Mouse (Mus musculus): ENCODE results near the gene Gm49354. TPM values are rescaled to one million over a fixed set of nuclear protein-coding genes. Genes with fewer than 3 reads are reported as not detected.
A peak's percentile ranks its signal among the peaks of the same experiment; 100 is the strongest.
"Not testable (repeated sequence)": the region's sequence is repeated elsewhere in the genome, so short reads cannot be mapped to it uniquely, and the experiment has no call there.

Gene Gm49354
- not detected for total RNA-seq (2021)
- long read RNA-seq, experiment 1, partial matches to known transcripts = 0 of 1 reads
- long read RNA-seq, experiment 1, other reads (novel, unspliced or antisense) = 1 of 1 reads
- long read RNA-seq, experiment 2, partial matches to known transcripts = 0 of 2 reads
- long read RNA-seq, experiment 2, other reads (novel, unspliced or antisense) = 2 of 2 reads

GRCm38 (mm10) chr13:59782145-59782544, at the start of gene Gm49354:
Gene Gm49354, minus strand, starts transcription at chr13:59782245.
- no peak for DNase-seq

GRCm38 (mm10) chr13:59825966-59826365, 43.9 kb upstream of the Gm49354 start:
- DNase-seq = no peak

- peak; percentile 96 for DNase-seq
These were observed 40.7 kb upstream of the Gm49354 start, which contains the start of gene Tut7 for GRCm38 (mm10) chr13:59822507-59823462. Gene Tut7, minus strand, starts transcription at chr13:59823147.

- no peak for DNase-seq
These were observed 38.8 kb upstream of the Gm49354 start for GRCm38 (mm10) chr13:59820836-59821235.

GRCm38 (mm10) chr13:59820114-59820513, 38.1 kb upstream of the Gm49354 start:
- DNase-seq = peak; percentile 44

- no peak for DNase-seq
These were observed 35.3 kb upstream of the Gm49354 start for GRCm38 (mm10) chr13:59817352-59817751.

- no peak for DNase-seq
These were observed 32.1 kb upstream of the Gm49354 start for GRCm38 (mm10) chr13:59814109-59814591.

- DNase-seq = no peak
These were observed 29.5 kb upstream of the Gm49354 start for GRCm38 (mm10) chr13:59811581-59811980.

- no peak for DNase-seq
These were observed 19.0 kb upstream of the Gm49354 start for GRCm38 (mm10) chr13:59801000-59801399.

- DNase-seq = no peak
These were observed 18.0 kb upstream of the Gm49354 start for GRCm38 (mm10) chr13:59800077-59800476.

- DNase-seq = no peak
These were observed 16.3 kb upstream of the Gm49354 start for GRCm38 (mm10) chr13:59798306-59798705.

GRCm38 (mm10) chr13:59796466-59796848, 14.4 kb upstream of the Gm49354 start:
- no peak for DNase-seq

- DNase-seq = no peak
These were observed 13.9 kb upstream of the Gm49354 start for GRCm38 (mm10) chr13:59795807-59796465.

GRCm38 (mm10) chr13:59794786-59795185, 12.7 kb upstream of the Gm49354 start:
- DNase-seq = no peak

GRCm38 (mm10) chr13:59779744-59780264, 2.2 kb downstream of the Gm49354 start:
- not testable (repeated sequence) for DNase-seq

- DNase-seq = no peak
These were observed 2.8 kb downstream of the Gm49354 start for GRCm38 (mm10) chr13:59779213-59779612.

- DNase-seq = peak; percentile 62
These were observed 6.9 kb downstream of the Gm49354 start for GRCm38 (mm10) chr13:59775168-59775567.

GRCm38 (mm10) chr13:59771257-59771656, 10.8 kb downstream of the Gm49354 start:
- peak; percentile 85 for DNase-seq

- peak; percentile 34 for DNase-seq
These were observed 11.2 kb downstream of the Gm49354 start for GRCm38 (mm10) chr13:59770847-59771246.

- DNase-seq = peak; percentile 87
These were observed 11.9 kb downstream of the Gm49354 start for GRCm38 (mm10) chr13:59770164-59770562.

- peak; percentile 100 for DNase-seq
These were observed 12.5 kb downstream of the Gm49354 start, which contains the start of gene Isca1 for GRCm38 (mm10) chr13:59769296-59770163. Gene Isca1, minus strand, starts transcription at chr13:59769810.
